ENCODE assay signal across 7 mouse cellular contexts in genomic region chr4:150366510-150367208, GRCm38 (mm10).
DNase-seq lines count a peak whose midpoint lies in the region; ATAC-seq and TF ChIP-seq lines count a peak whose summit lies in the region.

No protein-coding gene starts in this region.

- no peaks in the 10 kb centered on the region for H3K9me3 ChIP-seq in embryonic facial prominence, embryonic 14.5 days (ENCODE audit: control insufficient read depth, low read length)
- H3K9me3 ChIP-seq in liver, embryonic 16.5 days (replicated peaks; ENCODE audit: control insufficient read depth, low read length): no peaks in the 10 kb centered on the region

- H3K4me2 ChIP-seq in embryonic facial prominence, embryonic 14.5 days (ENCODE audit: low read depth, low read length): no peak overlapping the region
- H3K4me2 ChIP-seq in liver, embryonic 16.5 days (ENCODE audit: low read depth, low read length): no peak overlapping the region

- TF ChIP-seq CTCF in spleen, adult 2 months (IDR thresholded peaks at IDR 0.05; ENCODE audit: extremely low read depth, insufficient read depth, insufficient read length, insufficient replicate concordance): peak; percentile 27; the same call in 1 of the 2 replicates

- H3K4me1 ChIP-seq in spleen, adult 2 months (ENCODE audit: control insufficient read depth, insufficient read depth, insufficient read length): peaks cover 6% of the 10 kb centered on the region; the same call in 1 of the 2 replicates
- H3K4me1 ChIP-seq in embryonic facial prominence, embryonic 14.5 days (ENCODE audit: control insufficient read depth, insufficient read depth, low read length): peaks cover 37% of the 10 kb centered on the region
- H3K4me1 ChIP-seq in liver, embryonic 16.5 days (ENCODE audit: control insufficient read depth, low read depth, low read length): peaks cover 15% of the 10 kb centered on the region

- no peak for TF ChIP-seq POLR2A in spleen, adult 2 months (IDR thresholded peaks at IDR 0.05; ENCODE audit: low read depth, low read length)

- WGBS in spleen, adult 2 months: 40% methylated on average over 6 of the region's 6 CpGs
- WGBS in embryonic facial prominence, embryonic 14.5 days: 54% methylated on average over 6 of the region's 6 CpGs
- 27% methylated on average over 6 of the region's 6 CpGs for WGBS in liver, embryonic 16.5 days (ENCODE audit: insufficient replicate concordance)

- no peaks in the 10 kb centered on the region for H3K36me3 ChIP-seq in spleen, adult 2 months (ENCODE audit: control insufficient read depth, insufficient read depth, low read length)
- no peaks in the 10 kb centered on the region for H3K36me3 ChIP-seq in embryonic facial prominence, embryonic 14.5 days (ENCODE audit: control insufficient read depth, insufficient read depth, low read length)
- no peaks in the 10 kb centered on the region for H3K36me3 ChIP-seq in liver, embryonic 16.5 days (ENCODE audit: control insufficient read depth, insufficient read depth)

- intact Hi-C loops in left cerebral cortex, postnatal 14 days (cut with DNase I): no loop called here

- H3K27me3 ChIP-seq in spleen, adult 2 months (ENCODE audit: control insufficient read depth, insufficient read depth, low read length): no peaks in the 10 kb centered on the region; the same call in 1 of the 2 replicates
- no peaks in the 10 kb centered on the region for H3K27me3 ChIP-seq in embryonic facial prominence, embryonic 14.5 days (replicated peaks; ENCODE audit: control insufficient read depth, insufficient read depth, low read length)
- H3K27me3 ChIP-seq in liver, embryonic 16.5 days (ENCODE audit: control insufficient read depth, insufficient read depth, low read depth, low read length): no peaks in the 10 kb centered on the region

- H3K9ac ChIP-seq in embryonic facial prominence, embryonic 14.5 days (ENCODE audit: low read depth, low read length): no peak overlapping the region
- no peak overlapping the region for H3K9ac ChIP-seq in liver, embryonic 16.5 days (ENCODE audit: low read depth, low read length)

- H3K4me3 ChIP-seq in spleen, adult 2 months (ENCODE audit: extremely low read depth, insufficient read depth, insufficient read length): no peak overlapping the region
- H3K4me3 ChIP-seq in embryonic facial prominence, embryonic 14.5 days (ENCODE audit: low read depth, low read length): no peak overlapping the region
- H3K4me3 ChIP-seq in liver, embryonic 16.5 days (ENCODE audit: low read depth, low read length): no peak overlapping the region

- peak; percentile 49 to 51 for DNase-seq in spleen, adult 2 months (ENCODE audit: low read depth in 1 of 2, low spot score in 2 of 2)
- DNase-seq in spleen, adult 12 weeks (ENCODE audit: low spot score): no peak
- peak; percentile 72 for DNase-seq in embryonic facial prominence, embryonic 14.5 days (ENCODE audit: low spot score)
- no peak for DNase-seq in left cerebral cortex, postnatal 14 days (ENCODE audit: low spot score in 2 of 2)
- no peak for DNase-seq in layer of hippocampus, adult 8-10 months (ENCODE audit: low spot score in 2 of 2)
- no peak for DNase-seq in kidney, adult 8-10 months

- peak; percentile 41 for ATAC-seq in embryonic facial prominence, embryonic 14.5 days (ENCODE audit: low read depth)
- peak; percentile 48; the same call in 1 of the 2 replicates for ATAC-seq in liver, embryonic 16.5 days (ENCODE audit: low read depth)

- H3K27ac ChIP-seq in spleen, adult 2 months (ENCODE audit: insufficient read depth, low read length): no peak overlapping the region
- no peak overlapping the region for H3K27ac ChIP-seq in embryonic facial prominence, embryonic 14.5 days (replicated peaks; ENCODE audit: low read depth, low read length)
- no peak overlapping the region for H3K27ac ChIP-seq in liver, embryonic 16.5 days (ENCODE audit: low read length)

Comparison
In these comparisons a context has a peak if more than half of its experiments do, and no peak if none do; other contexts are left out.
1. DNase-seq: peak in spleen, adult 2 months (2 of 2) and embryonic facial prominence, embryonic 14.5 days (single experiment); none in spleen, adult 12 weeks (single experiment), left cerebral cortex, postnatal 14 days (0 of 2), layer of hippocampus, adult 8-10 months (0 of 2) and kidney, adult 8-10 months (0 of 2).